Mouse (Mus musculus): Measurements from ENCODE around the gene Hus1b. TPM values are rescaled to one million over a fixed set of nuclear protein-coding genes. Genes with fewer than 3 reads are reported as not detected.

Hus1b gene
- total RNA-seq (2014; rRNA removed) = 0.63 and 1.2 TPM in 2 replicates
- not detected in 2 replicates for polyA plus RNA-seq (2015; fragmentation: Nextera tagmentation; extraction: Ambion mirVana)

GRCm38 (mm10) chr13:30947540-30947939 is at the start of gene Hus1b:
Hus1b (minus strand) TSS chr13:30947759.
- 89% methylated on average over 11 of the region's 11 CpGs for WGBS
- no peak for DNase-seq (ENCODE audit: low spot score)
- Histone ChIP-seq H3K4me3 (ENCODE audit: low read length) (no peak within 1 kb of the TSS), H3K27ac (no peak within 1 kb of the TSS), H3K27me3 (ENCODE audit: insufficient read depth, low read length) (no peaks in the 10 kb centered on the region), H3K9ac (replicated peaks; ENCODE audit: low read length) (no peak within 1 kb of the TSS), H3K4me2 (ENCODE audit: low read depth, low read length) (no peak within 1 kb of the TSS), H3K9me3 (ENCODE audit: low read length) (no peaks in the 10 kb centered on the region), H3K36me3 (ENCODE audit: insufficient read depth, low read length) (no peaks in the 10 kb centered on the region), H3K4me1 (ENCODE audit: insufficient read depth, low read length) (no peaks in the 10 kb centered on the region)
- no peak for ATAC-seq
- TF ChIP-seq CTCF (IDR thresholded peaks at IDR 0.05; ENCODE audit: low read depth) = no peak

GRCm38 (mm10) chr13:30994249-30994858 is 46.8 kb upstream of the Hus1b start:
- DNase-seq (ENCODE audit: low spot score) (no peak), ATAC-seq (no peak)
- H3K4me3 ChIP-seq (ENCODE audit: low read length) = no peak overlapping the region
- H3K36me3 ChIP-seq (ENCODE audit: insufficient read depth, low read length) = no peaks in the 10 kb centered on the region
- H3K27ac ChIP-seq = no peak overlapping the region
- no peaks in the 10 kb centered on the region for H3K4me1 ChIP-seq (ENCODE audit: insufficient read depth, low read length)
- no peaks in the 10 kb centered on the region for H3K27me3 ChIP-seq (ENCODE audit: insufficient read depth, low read length)
- no peak overlapping the region for H3K4me2 ChIP-seq (ENCODE audit: low read depth, low read length)
- H3K9me3 ChIP-seq (ENCODE audit: low read length) = no peaks in the 10 kb centered on the region
- H3K9ac ChIP-seq (replicated peaks; ENCODE audit: low read length) = no peak overlapping the region
- 84% methylated on average over 6 of the region's 6 CpGs for WGBS
- no peak for TF ChIP-seq CTCF (IDR thresholded peaks at IDR 0.05; ENCODE audit: low read depth)

GRCm38 (mm10) chr13:30993819-30994218 is 46.3 kb upstream of the Hus1b start:
- H3K27ac ChIP-seq = no peak overlapping the region
- ATAC-seq = peak; percentile 81

GRCm38 (mm10) chr13:30990233-30990632 is 42.7 kb upstream of the Hus1b start:
- WGBS = 80% methylated on average over 9 of the region's 9 CpGs
- H3K4me1 ChIP-seq (ENCODE audit: insufficient read depth, low read length) = peaks cover 6% of the 10 kb centered on the region; the same call in 1 of the 2 replicates
- H3K4me2 ChIP-seq (ENCODE audit: low read depth, low read length) = no peak overlapping the region
- no peaks in the 10 kb centered on the region for H3K27me3 ChIP-seq (ENCODE audit: insufficient read depth, low read length)
- no peak for ATAC-seq
- H3K36me3 ChIP-seq (ENCODE audit: insufficient read depth, low read length) = no peaks in the 10 kb centered on the region
- no peak overlapping the region for H3K9ac ChIP-seq (replicated peaks; ENCODE audit: low read length)
- H3K4me3 ChIP-seq (ENCODE audit: low read length) = no peak overlapping the region
- no peak for TF ChIP-seq CTCF (IDR thresholded peaks at IDR 0.05; ENCODE audit: low read depth)
- no peaks in the 10 kb centered on the region for H3K9me3 ChIP-seq (ENCODE audit: low read length)
- DNase-seq (ENCODE audit: low spot score) = no peak
- no peak overlapping the region for H3K27ac ChIP-seq

More at GRCm38 (mm10) chr13:30993819-30994218, 46.3 kb upstream of the Hus1b start:
- no peak overlapping the region for H3K4me3 ChIP-seq (ENCODE audit: low read length)
- H3K27me3 ChIP-seq (ENCODE audit: insufficient read depth, low read length) = no peaks in the 10 kb centered on the region
- H3K36me3 ChIP-seq (ENCODE audit: insufficient read depth, low read length) = no peaks in the 10 kb centered on the region
- H3K4me2 ChIP-seq (ENCODE audit: low read depth, low read length) = no peak overlapping the region
- peak; percentile 86 for DNase-seq (ENCODE audit: low spot score)
- TF ChIP-seq CTCF (IDR thresholded peaks at IDR 0.05; ENCODE audit: low read depth) = peak; percentile 80
- H3K4me1 ChIP-seq (ENCODE audit: insufficient read depth, low read length) = no peaks in the 10 kb centered on the region
- no peak overlapping the region for H3K9ac ChIP-seq (replicated peaks; ENCODE audit: low read length)
- H3K9me3 ChIP-seq (ENCODE audit: low read length) = no peaks in the 10 kb centered on the region
- WGBS = 34% methylated on average over 3 of the region's 3 CpGs

GRCm38 (mm10) chr13:30989710-30990109 is 42.2 kb upstream of the Hus1b start:
- Histone ChIP-seq H3K4me2 (ENCODE audit: low read depth, low read length) (no peak overlapping the region), H3K4me3 (ENCODE audit: low read length) (no peak overlapping the region), H3K27ac (no peak overlapping the region), H3K36me3 (ENCODE audit: insufficient read depth, low read length) (no peaks in the 10 kb centered on the region), H3K27me3 (ENCODE audit: insufficient read depth, low read length) (no peaks in the 10 kb centered on the region), H3K9me3 (ENCODE audit: low read length) (no peaks in the 10 kb centered on the region), H3K4me1 (ENCODE audit: insufficient read depth, low read length) (peaks cover 6% of the 10 kb centered on the region; the same call in 1 of the 2 replicates), H3K9ac (replicated peaks; ENCODE audit: low read length) (no peak overlapping the region)
- ATAC-seq (no peak), DNase-seq (ENCODE audit: low spot score) (no peak)
- WGBS = 92% methylated on average over 10 of the region's 10 CpGs
- no peak for TF ChIP-seq CTCF (IDR thresholded peaks at IDR 0.05; ENCODE audit: low read depth)

GRCm38 (mm10) chr13:30987686-30988085 is 40.1 kb upstream of the Hus1b start:
- Histone ChIP-seq H3K27me3 (ENCODE audit: insufficient read depth, low read length) (no peaks in the 10 kb centered on the region), H3K9me3 (ENCODE audit: low read length) (no peaks in the 10 kb centered on the region), H3K4me2 (ENCODE audit: low read depth, low read length) (no peak overlapping the region), H3K4me1 (ENCODE audit: insufficient read depth, low read length) (peaks cover 6% of the 10 kb centered on the region; the same call in 1 of the 2 replicates), H3K9ac (replicated peaks; ENCODE audit: low read length) (no peak overlapping the region), H3K36me3 (ENCODE audit: insufficient read depth, low read length) (no peaks in the 10 kb centered on the region), H3K4me3 (ENCODE audit: low read length) (no peak overlapping the region), H3K27ac (no peak overlapping the region)
- no peak for TF ChIP-seq CTCF (IDR thresholded peaks at IDR 0.05; ENCODE audit: low read depth)
- DNase-seq (ENCODE audit: low spot score) (no peak), ATAC-seq (no peak)
- WGBS = 80% methylated on average over 2 of the region's 2 CpGs

GRCm38 (mm10) chr13:30986934-30987455 is 39.4 kb upstream of the Hus1b start:
- 69% methylated on average over 10 of the region's 10 CpGs for WGBS
- no peak for TF ChIP-seq CTCF (IDR thresholded peaks at IDR 0.05; ENCODE audit: low read depth)
- Histone ChIP-seq H3K9ac (replicated peaks; ENCODE audit: low read length) (no peak overlapping the region), H3K9me3 (ENCODE audit: low read length) (no peaks in the 10 kb centered on the region), H3K4me2 (ENCODE audit: low read depth, low read length) (no peak overlapping the region), H3K27me3 (ENCODE audit: insufficient read depth, low read length) (no peaks in the 10 kb centered on the region), H3K4me3 (ENCODE audit: low read length) (no peak overlapping the region), H3K27ac (no peak overlapping the region), H3K36me3 (ENCODE audit: insufficient read depth, low read length) (no peaks in the 10 kb centered on the region), H3K4me1 (ENCODE audit: insufficient read depth, low read length) (peaks cover 6% of the 10 kb centered on the region; the same call in 1 of the 2 replicates)
- ATAC-seq (no peak; the same call in 1 of the 2 replicates), DNase-seq (ENCODE audit: low spot score) (peak; percentile 21)
